Mouse (Mus musculus): ENCODE data around the gene D230025D16Rik.
"Not testable (repeated sequence)": the region's sequence is repeated elsewhere in the genome, so short reads cannot be mapped to it uniquely, and the experiment has no call there.

Gene D230025D16Rik

DNA sequence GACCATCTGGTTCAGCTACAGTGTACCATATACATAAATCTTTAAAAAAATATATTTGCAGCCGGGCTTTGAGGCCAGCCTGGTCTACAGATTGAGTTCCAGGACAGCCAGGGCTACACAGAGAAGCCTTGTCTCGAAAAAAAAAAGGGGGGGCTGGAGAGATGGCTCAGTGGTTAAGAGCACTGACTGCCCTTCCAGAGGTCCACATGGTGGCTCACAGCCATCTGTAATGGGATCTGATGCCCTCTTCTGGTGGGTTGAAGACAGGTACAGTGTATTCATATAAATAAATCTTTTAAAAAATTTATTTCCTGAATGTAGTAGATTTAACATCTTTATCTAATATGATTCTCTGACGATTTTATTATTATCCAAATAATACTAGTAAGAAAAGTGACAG lies 66.9 kb downstream of the D230025D16Rik start:
- DNase-seq (ENCODE audit: low spot score), result not testable (repeated sequence)

- DNase-seq (ENCODE audit: low spot score), result no peak
These were observed 67.5 kb downstream of the D230025D16Rik start for GRCm38 (mm10) chr8:105292471-105292870.

GRCm38 (mm10) chr8:105293405-105293804 lies 68.5 kb downstream of the D230025D16Rik start:
- no peak for DNase-seq (ENCODE audit: low spot score)

- DNase-seq (ENCODE audit: low spot score), result no peak
These were observed 69.8 kb downstream of the D230025D16Rik start for GRCm38 (mm10) chr8:105294776-105295175.

- DNase-seq (ENCODE audit: low spot score), result no peak
These were observed 70.3 kb downstream of the D230025D16Rik start for GRCm38 (mm10) chr8:105295256-105295655.

- peak; percentile 48 for DNase-seq (ENCODE audit: low spot score)
These were observed 71.1 kb downstream of the D230025D16Rik start, which contains the start of gene Exoc3l for GRCm38 (mm10) chr8:105295895-105296573. Gene Exoc3l (minus strand): TSS chr8:105296101.

DNA sequence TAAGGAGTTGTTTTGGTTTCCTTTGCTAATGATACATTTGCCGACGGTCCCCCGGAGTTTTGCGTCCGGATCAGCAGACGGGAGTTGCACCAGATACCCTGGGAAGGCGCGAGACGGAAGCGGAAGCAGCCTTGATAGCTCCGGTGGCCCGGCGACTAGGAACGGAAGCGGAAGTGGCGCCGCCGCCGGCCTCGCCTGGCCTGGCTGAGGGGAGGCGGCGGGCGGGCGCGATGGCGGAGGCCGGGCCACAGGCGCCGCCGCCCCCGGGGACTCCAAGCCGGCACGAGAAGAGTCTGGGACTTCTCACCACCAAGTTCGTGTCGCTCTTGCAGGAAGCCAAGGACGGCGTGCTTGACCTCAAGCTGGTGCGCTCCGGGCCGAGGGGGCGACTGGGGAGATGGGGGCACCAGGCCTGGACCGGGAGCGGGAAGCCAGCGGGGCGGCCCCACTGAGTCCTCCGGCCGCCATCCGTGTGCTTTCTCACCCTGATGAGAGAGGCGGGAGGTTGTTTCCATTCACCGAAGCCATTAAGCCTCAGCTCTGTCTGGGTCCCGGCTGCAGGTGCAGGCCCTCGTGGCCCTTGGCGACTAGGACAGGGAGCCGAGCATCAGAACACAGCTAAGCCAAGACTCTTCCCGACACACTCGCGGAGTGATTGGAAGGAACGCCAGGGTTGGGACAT lies 72.7 kb downstream of the D230025D16Rik start, which contains the start of gene E2f4:
Gene E2f4, plus strand, starts transcription at position 153 of the 682 bp plus-strand sequence.
- peak; percentile 95 for DNase-seq (ENCODE audit: low spot score)

- no peak for DNase-seq (ENCODE audit: low spot score)
These were observed 73.7 kb downstream of the D230025D16Rik start for GRCm38 (mm10) chr8:105298351-105299252.

GRCm38 (mm10) chr8:105299962-105300361 lies 75.0 kb downstream of the D230025D16Rik start:
- no peak for DNase-seq (ENCODE audit: low spot score)

Data from lung, postnatal 25 days (tissue).